Mouse (Mus musculus) frontal cortex, postnatal 25 days (tissue): ENCODE data around the gene Srp68.
A peak's percentile ranks its signal among the peaks of the same experiment; 100 is the strongest.

Experiments
- DNase-seq, 2 experiments: peaks; one replicate each; pipeline ENCODE4 v3.0.0; 2022; ENCODE audit warnings: low spot score in 2 of 2

Srp68 gene

DNA sequence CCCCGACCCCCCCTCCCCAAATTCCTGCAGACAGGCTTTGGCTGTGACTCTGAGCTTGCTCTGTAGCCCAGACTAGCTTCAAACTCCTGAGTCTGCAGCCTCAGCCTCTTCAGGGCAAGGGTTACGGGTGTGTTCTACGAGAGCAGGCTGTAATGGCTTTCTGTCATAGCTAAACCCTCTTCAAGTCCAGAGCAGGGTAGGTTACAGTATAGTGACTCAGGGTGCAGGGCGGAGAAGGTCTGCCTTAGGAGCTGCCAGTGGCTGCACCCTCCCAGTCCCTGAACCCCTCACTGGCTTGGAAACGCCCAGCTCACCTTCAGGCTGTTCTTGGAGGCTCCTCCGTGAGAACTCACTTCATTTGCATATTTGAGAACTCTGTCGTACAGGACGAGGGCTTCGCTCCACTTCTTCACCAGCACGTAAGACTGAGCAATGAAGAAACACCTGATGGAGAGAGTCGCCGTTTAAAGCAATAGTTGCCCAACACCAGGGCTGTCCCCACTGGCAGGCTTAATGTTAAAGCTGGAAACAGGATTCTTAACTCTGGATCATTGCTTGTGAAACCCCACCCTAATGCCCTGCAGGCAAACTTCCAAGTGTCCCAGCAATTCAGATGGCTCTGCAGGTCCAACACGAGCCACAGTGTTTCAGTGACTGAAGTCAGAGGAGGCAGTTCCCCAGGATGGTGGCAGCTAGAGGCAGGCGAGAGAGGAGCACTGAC, 26.4 kb downstream of the Srp68 start:
- no peak for DNase-seq

- no peak for DNase-seq
Observed at GRCm38 (mm10) chr11:116245616-116246015, 28.4 kb downstream of the Srp68 start.

- DNase-seq, result no peak
Observed at GRCm38 (mm10) chr11:116244580-116244979, 29.4 kb downstream of the Srp68 start.

- DNase-seq, result no peak
Observed at GRCm38 (mm10) chr11:116241744-116242235, 32.2 kb downstream of the Srp68 start.

DNA sequence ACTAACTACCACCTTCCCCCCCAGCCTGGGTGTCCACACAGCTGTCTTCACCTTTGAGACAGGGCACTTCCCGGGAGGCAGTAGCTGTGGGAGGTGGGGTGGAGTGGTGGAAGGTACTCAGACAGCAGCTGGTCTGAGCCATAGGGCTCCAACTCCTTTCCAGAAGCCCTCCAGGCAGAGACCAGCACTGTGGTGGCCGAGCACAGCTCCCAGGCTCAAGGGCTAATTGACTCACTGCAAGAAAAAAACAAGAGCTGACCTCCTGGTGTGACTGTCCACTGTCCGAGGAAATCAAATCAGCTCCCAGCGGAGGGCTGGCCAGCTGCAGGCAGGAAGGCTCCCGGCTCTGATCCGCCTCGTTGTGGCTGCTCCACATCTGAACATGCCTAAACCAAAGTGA, 34.2 kb downstream of the Srp68 start:
- DNase-seq, result no peak

DNA sequence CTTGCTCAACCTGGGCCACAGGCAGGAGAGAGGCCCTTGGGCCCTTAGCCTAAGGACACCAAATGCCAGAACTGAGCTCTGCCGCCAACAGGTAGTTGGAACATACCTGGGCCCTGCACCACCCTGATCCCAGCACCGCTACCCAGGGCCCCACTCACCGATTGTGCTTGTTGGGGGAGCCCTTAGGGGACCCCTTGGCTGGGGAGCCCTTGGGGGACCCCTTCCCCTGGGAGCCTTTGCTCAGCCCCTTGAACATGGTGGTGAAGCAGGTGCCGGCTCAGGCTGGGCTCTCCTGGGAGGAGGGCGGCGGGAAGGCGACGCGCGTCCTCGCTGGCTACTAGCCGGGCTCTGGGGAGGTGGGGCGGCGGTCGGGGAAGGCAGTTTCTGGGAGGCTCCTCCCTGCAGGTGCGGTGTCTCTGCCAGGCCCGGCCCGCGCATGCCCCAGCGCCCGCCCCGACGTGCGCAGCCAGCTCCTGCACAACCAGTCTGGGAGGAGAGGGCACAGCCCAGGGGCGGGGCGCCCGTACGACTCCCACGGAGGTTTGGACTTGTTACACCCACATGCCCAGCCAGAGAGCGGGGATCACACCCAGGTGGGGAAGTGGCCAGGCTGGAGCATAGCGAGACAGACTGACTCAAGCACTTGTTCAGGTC, 36.1 kb downstream of the Srp68 start, which contains the start of gene Evpl:
Gene Evpl (minus strand): TSS at position 336 of the 654 bp plus-strand sequence.
- DNase-seq, result no peak

DNA sequence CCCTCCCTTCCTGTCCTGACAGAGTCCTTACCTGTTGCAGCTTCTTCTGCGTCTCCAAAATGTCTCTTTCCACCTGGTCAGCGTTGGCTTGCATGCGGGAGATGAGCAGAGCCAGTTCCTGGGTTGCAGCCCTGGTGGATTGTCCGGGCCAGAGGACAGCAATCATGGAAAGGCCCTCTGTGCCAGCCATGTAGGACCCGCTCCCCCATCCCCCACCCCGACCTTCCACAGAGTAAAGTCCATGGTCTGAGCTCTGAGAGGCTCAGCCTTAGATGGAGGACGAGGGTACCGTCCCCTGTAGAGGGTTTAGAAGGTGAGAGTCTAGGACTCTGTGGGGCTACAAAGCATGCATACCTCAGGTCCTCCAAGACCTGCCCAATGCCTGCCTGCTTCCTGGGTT, 39.1 kb downstream of the Srp68 start:
- DNase-seq, result no peak

DNA sequence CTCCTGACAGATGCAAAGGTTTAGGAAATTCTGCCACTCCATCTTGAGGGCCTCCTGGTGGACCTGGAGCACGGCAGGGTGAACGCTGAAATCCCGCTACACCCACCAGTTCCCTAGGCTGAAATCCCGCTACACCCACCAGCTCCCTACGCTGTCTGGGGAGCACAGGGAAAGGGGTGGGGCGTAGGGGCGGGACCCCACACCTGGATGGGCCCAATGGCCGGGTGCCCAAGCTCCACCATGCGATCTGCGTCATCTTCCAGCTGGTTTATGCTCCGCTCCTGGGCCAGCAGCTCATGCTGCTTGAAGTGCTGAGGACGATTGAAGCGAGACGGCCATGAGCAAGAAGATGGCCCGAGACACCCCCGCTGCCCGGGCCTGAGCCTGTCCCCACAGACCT, 41.6 kb downstream of the Srp68 start:
- no peak for DNase-seq

DNA sequence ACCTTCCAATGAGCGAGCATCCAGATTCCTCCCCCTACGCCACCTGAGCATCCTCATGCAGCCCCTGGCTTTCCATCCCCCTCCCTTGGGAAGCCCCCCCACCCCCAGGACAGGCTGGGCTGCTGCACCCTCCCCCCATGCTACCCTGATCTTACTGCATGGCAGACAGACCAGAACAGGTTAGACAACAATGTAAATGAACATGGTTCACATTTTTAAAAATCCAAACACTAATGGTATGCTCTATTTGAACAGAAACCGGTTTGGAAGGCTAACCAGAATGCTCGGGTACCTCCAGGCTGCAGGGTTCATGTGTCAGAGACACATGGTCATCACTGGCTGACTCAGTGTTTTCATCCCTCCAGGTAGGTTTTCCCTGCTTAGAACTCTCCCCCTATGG, 45.3 kb downstream of the Srp68 start:
- no peak for DNase-seq

DNA sequence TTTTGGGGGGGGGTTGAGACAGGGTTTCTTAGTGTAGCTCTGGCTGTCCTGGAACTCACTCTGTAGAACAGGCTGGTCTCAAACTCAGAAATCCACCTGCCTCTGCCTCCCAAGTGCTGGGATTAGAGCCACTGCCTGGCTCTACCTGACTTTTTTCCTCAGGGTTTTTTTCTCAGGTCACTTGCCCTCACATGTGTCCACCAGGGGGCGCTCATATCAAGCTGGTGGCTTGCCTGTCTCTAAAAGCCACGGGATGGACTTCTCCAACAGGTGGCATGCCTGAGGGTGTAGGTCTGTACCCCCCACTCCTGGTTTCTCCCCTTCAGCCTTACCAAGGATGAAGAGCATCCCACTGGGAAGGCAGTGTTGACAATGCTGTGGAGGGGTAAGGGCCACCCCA, 47.6 kb downstream of the Srp68 start:
- DNase-seq, result peak; percentile 67 to 78

GRCm38 (mm10) chr11:116222740-116223059, 51.3 kb downstream of the Srp68 start:
- no peak for DNase-seq

- DNase-seq, result no peak
Observed at GRCm38 (mm10) chr11:116221931-116222739, 51.9 kb downstream of the Srp68 start.

GRCm38 (mm10) chr11:116219885-116220284, 54.1 kb downstream of the Srp68 start:
- DNase-seq, result peak in 1 of 2 experiments; percentile 19

DNA sequence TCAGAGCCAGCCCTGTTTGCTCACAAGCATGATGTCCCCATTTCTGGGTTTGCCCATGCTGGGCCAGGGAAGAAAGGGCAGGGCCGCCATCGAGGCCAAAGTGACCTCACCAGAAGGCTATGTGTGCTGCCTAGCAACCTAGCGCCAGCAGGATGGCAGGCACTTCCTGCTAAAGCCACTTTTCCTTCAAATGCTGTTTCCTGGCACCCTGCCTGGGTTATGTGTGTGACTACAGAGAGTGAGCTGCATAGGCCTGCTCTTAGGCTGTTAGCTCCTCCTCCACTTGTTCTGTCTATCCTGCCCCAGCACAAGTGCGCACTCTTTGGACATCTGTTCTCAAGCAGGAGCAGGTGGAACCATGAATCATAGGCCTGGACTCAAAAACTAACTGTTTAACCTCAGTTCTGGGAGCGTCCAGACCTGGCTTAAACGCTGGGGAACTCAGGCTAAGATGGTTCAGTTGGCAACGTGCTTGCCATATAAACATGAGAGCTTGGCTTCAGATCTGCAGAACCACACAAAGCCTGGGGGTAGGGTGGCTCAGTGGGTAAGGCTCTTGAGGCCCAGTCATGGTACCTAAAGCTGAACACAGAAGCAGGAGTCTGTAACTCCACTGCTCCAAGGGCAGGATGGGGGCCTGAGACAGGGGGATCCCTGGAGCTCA, 55.1 kb downstream of the Srp68 start:
- DNase-seq, result peak; percentile 51 to 62

- no peak for DNase-seq
Observed at GRCm38 (mm10) chr11:116218263-116218662, 55.8 kb downstream of the Srp68 start.

GRCm38 (mm10) chr11:116216549-116216948, 57.5 kb downstream of the Srp68 start:
- DNase-seq, result no peak

GRCm38 (mm10) chr11:116215991-116216390, 58.0 kb downstream of the Srp68 start:
- no peak for DNase-seq

DNA sequence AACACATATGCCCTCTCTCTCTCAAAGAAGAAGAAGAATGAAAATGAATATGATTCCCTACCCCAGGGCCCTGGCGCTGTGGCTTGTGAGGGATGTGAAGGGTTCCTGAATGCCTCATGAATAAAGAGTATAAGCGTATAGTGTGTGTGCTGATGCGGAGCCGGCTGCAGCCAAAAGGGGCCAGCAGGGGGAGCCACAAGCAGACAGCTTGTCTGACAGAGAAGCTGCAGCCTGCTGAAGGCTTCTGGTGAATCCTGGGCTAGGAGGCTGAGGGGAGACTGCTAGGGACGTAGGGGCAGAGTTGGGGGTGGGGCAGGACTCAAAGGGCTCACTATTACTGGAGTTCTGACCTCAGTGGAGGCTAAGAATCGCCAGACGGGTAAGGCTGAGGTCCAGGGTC, 58.8 kb downstream of the Srp68 start:
- no peak for DNase-seq

- DNase-seq, result no peak
Observed at GRCm38 (mm10) chr11:116213877-116214510, 60.0 kb downstream of the Srp68 start.

DNA sequence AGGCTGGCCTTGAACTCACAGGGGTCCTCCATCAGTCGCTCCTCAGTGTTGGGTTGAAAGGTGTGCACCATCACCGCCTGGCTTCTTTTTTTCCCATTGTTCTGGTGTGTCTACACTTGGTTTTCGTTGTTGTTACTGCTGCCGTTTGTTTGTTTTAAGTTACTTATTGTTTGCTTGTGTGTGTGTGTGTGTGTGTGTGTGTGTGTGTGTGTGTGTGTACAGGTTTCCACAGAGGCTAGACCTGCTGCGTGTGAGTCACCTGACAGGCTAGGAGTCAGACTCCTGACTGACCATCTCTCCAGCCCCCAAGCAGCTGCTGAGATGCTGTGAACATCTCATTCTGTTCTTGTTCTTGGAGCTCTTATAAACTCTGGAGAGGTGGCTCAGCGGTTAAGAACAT, 61.2 kb downstream of the Srp68 start:
- no peak for DNase-seq

DNA sequence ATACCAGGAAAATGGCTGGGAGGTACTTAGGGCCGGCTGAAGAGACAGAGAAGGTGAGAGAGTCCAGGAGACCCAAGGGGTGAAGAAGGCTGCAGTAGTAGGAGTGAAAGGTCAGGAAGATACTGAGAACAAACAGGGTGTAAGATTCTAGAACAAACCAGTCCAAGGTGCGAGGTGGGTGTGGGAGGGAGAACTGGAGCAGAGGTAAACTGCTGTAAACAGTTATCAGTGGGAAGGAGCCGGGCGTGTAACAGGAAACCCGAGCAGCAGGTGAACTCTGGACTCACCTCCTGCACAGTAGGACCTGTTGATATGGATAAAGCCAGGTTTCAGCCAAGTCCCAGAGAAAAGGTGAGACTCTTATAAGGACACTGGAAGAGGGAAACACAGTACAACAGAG, 63.3 kb downstream of the Srp68 start:
- DNase-seq, result no peak

- no peak for DNase-seq
Observed at GRCm38 (mm10) chr11:116209257-116209656, 64.8 kb downstream of the Srp68 start.
